Mouse (Mus musculus): ENCODE measurements at regions not wholly inside any gene's neighbourhood (a gene's known extent, or its start where the extent isn't known, plus 50 kb on each side); places are given as distances from the start of the nearest gene placed in this dataset.

GRCm38 (mm10) chr19:22017425-22017824 lies 121.4 kb upstream of the Trpm3 start:
- no peak for DNase-seq (ENCODE audit: extremely low spot score in 1 of 2, low spot score in 1 of 2)

GRCm38 (mm10) chr19:22027577-22027976 lies 111.3 kb upstream of the Trpm3 start:
- DNase-seq (ENCODE audit: extremely low spot score in 1 of 2, low spot score in 1 of 2), result no peak

GRCm38 (mm10) chr19:22047657-22048056 lies 91.2 kb upstream of the Trpm3 start:
- DNase-seq (ENCODE audit: extremely low spot score in 1 of 2, low spot score in 1 of 2), result no peak

- DNase-seq (ENCODE audit: extremely low spot score in 1 of 2, low spot score in 1 of 2), result no peak
These were observed 72.5 kb upstream of the Trpm3 start for GRCm38 (mm10) chr19:22066302-22066701.

GRCm38 (mm10) chr19:22070246-22071030 lies 68.4 kb upstream of the Trpm3 start:
- no peak for DNase-seq (ENCODE audit: extremely low spot score in 1 of 2, low spot score in 1 of 2)

GRCm38 (mm10) chr19:22071701-22072100 lies 67.1 kb upstream of the Trpm3 start:
- DNase-seq (ENCODE audit: extremely low spot score in 1 of 2, low spot score in 1 of 2), result no peak

GRCm38 (mm10) chr19:22074042-22074441 lies 64.8 kb upstream of the Trpm3 start:
- peak in 1 of 2 experiments; percentile 8 for DNase-seq (ENCODE audit: extremely low spot score in 1 of 2, low spot score in 1 of 2)

GRCm38 (mm10) chr19:22081448-22081847 lies 57.4 kb upstream of the Trpm3 start:
- DNase-seq (ENCODE audit: extremely low spot score in 1 of 2, low spot score in 1 of 2), result no peak

Measured in frontal cortex, adult 2 months (tissue).